Mouse (Mus musculus) midbrain, embryonic 14.5 days (tissue): ENCODE data around the gene Gadd45g. TPM values are rescaled to one million over a fixed set of nuclear protein-coding genes. Genes with fewer than 3 reads are reported as not detected.

Experiments
- ATAC-seq: fragments of 200-750 bp; cut with Nextera tagmentation; 2 replicates; pipeline ENCODE4 v1.8.0; 2017; ENCODE audit warnings: moderate number of reproducible peaks, moderate library complexity; ENCODE audit not compliant: low FRiP score, low TSS enrichment
- DNase-seq: peaks from one replicate; pipeline ENCODE4 v3.0.0-alpha.2; 2015
- H3K27ac ChIP-seq: fragments of 300-500 bp; sonication (generic); replicated peaks from 2 replicates; pipeline ENCODE4 v1.5.1; 2014; ENCODE audit warnings: mild to moderate bottlenecking, low read depth, low read length, moderate library complexity
- H3K27me3 ChIP-seq: fragments of 300-500 bp; sonication (generic); 2 replicates; pipeline ENCODE4 v1.6.1; 2014; ENCODE audit warnings: low read length, control low read depth, mixed read lengths; ENCODE audit not compliant: control insufficient read depth, insufficient read depth
- H3K36me3 ChIP-seq: fragments of 300-500 bp; sonication (generic); 2 replicates; pipeline ENCODE4 v1.6.1; 2014; ENCODE audit warnings: low read length, control low read depth; ENCODE audit not compliant: control insufficient read depth, insufficient read depth
- H3K4me1 ChIP-seq: fragments of 300-500 bp; sonication (generic); 2 replicates; pipeline ENCODE4 v1.6.1; 2014; ENCODE audit warnings: mild to moderate bottlenecking, antibody characterized with exemption, low read length, control low read depth; ENCODE audit not compliant: control insufficient read depth, insufficient read depth
- H3K4me2 ChIP-seq: fragments of 300-500 bp; sonication (generic); 2 replicates; pipeline ENCODE4 v1.6.1; 2014; ENCODE audit warnings: mild to moderate bottlenecking, low read length, moderate library complexity
- H3K4me3 ChIP-seq: fragments of 300-500 bp; sonication (generic); replicated peaks from 2 replicates; pipeline ENCODE4 v1.5.1; 2014; ENCODE audit warnings: low read depth, low read length
- H3K9ac ChIP-seq: fragments of 300-500 bp; sonication (generic); replicated peaks from 2 replicates; pipeline ENCODE4 v1.6.1; 2014; ENCODE audit warnings: mild to moderate bottlenecking, low read length, moderate library complexity
- H3K9me3 ChIP-seq: fragments of 300-500 bp; sonication (generic); 2 replicates; pipeline ENCODE4 v1.6.1; 2016; ENCODE audit warnings: low read length, control low read depth, mixed read lengths; ENCODE audit not compliant: control insufficient read depth
- WGBS: fragments of 180-500 bp; shearing (Covaris S2); extraction: QIAGEN DNeasy Blood & Tissue Kit; methylation state at CpG from one replicate; pipeline ENCODE4 v1.1.7; 2014; 5-methylcytosine and 5-hydroxymethylcytosine counted together
- polyA plus RNA-seq: library from polyadenylated mRNA; unstranded; fragments of >200 nt; fragmentation: Nextera tagmentation; extraction: Ambion mirVana; gene quantifications from 2 replicates; pipeline ENCODE4 v1.2.1, GENCODE M21; 2014

Gadd45g gene
- polyA plus RNA-seq, 1 experiment from 2014 or later: 85.9 TPM

GRCm38 (mm10) chr13:51871148-51871547, 24.7 kb downstream of the Gadd45g start:
- H3K36me3 ChIP-seq: no peaks in the 10 kb centered on the region
- WGBS: 95% methylated on average over 4 of the region's 4 CpGs
- H3K9ac ChIP-seq: no peak overlapping the region
- no peaks in the 10 kb centered on the region; the same call in 1 of the 2 replicates for H3K27me3 ChIP-seq
- ATAC-seq: no peak
- no peaks in the 10 kb centered on the region for H3K4me1 ChIP-seq
- no peak for DNase-seq
- no peak overlapping the region for H3K4me2 ChIP-seq
- H3K9me3 ChIP-seq: no peaks in the 10 kb centered on the region
- H3K27ac ChIP-seq: no peak overlapping the region
- no peak overlapping the region for H3K4me3 ChIP-seq

GRCm38 (mm10) chr13:51872252-51872962, 25.9 kb downstream of the Gadd45g start:
- no peaks in the 10 kb centered on the region; the same call in 1 of the 2 replicates for H3K27me3 ChIP-seq
- no peak for DNase-seq
- H3K9ac ChIP-seq: no peak overlapping the region
- H3K9me3 ChIP-seq: no peaks in the 10 kb centered on the region
- no peak overlapping the region for H3K27ac ChIP-seq
- H3K4me2 ChIP-seq: no peak overlapping the region
- no peak overlapping the region for H3K4me3 ChIP-seq
- H3K36me3 ChIP-seq: no peaks in the 10 kb centered on the region
- 86% methylated on average over 9 of the region's 9 CpGs for WGBS
- ATAC-seq: no peak
- H3K4me1 ChIP-seq: no peaks in the 10 kb centered on the region

GRCm38 (mm10) chr13:51872963-51873514, 26.6 kb downstream of the Gadd45g start:
- Histone ChIP-seq H3K36me3 (no peaks in the 10 kb centered on the region), H3K4me3 (no peak overlapping the region), H3K4me2 (no peak overlapping the region), H3K9me3 (no peaks in the 10 kb centered on the region), H3K27me3 (no peaks in the 10 kb centered on the region; the same call in 1 of the 2 replicates), H3K27ac (no peak overlapping the region), H3K4me1 (no peaks in the 10 kb centered on the region), H3K9ac (no peak overlapping the region)
- DNase-seq (no peak), ATAC-seq (no peak)
- WGBS: 89% methylated on average over 9 of the region's 9 CpGs

- H3K9me3 ChIP-seq: no peaks in the 10 kb centered on the region
- no peak overlapping the region for H3K9ac ChIP-seq
- ATAC-seq: no peak
- no peak overlapping the region for H3K4me2 ChIP-seq
- H3K4me1 ChIP-seq: no peaks in the 10 kb centered on the region
- WGBS: 88% methylated on average over 5 of the region's 5 CpGs
- no peak overlapping the region for H3K4me3 ChIP-seq
- no peak overlapping the region for H3K27ac ChIP-seq
- no peak for DNase-seq
- no peaks in the 10 kb centered on the region; the same call in 1 of the 2 replicates for H3K27me3 ChIP-seq
- no peaks in the 10 kb centered on the region for H3K36me3 ChIP-seq
Observed at GRCm38 (mm10) chr13:51873786-51874185, 27.3 kb downstream of the Gadd45g start.

GRCm38 (mm10) chr13:51876131-51876530, 29.7 kb downstream of the Gadd45g start:
- no peaks in the 10 kb centered on the region for H3K9me3 ChIP-seq
- no peaks in the 10 kb centered on the region for H3K36me3 ChIP-seq
- WGBS: 92% methylated on average over 12 of the region's 12 CpGs
- no peak overlapping the region for H3K4me2 ChIP-seq
- no peaks in the 10 kb centered on the region for H3K4me1 ChIP-seq
- H3K27me3 ChIP-seq: no peaks in the 10 kb centered on the region
- no peak overlapping the region for H3K9ac ChIP-seq
- DNase-seq (no peak), ATAC-seq (no peak)
- no peak overlapping the region for H3K27ac ChIP-seq
- no peak overlapping the region for H3K4me3 ChIP-seq

GRCm38 (mm10) chr13:51878806-51879205, 32.3 kb downstream of the Gadd45g start:
- WGBS: 22% methylated on average over 8 of the region's 8 CpGs
- H3K4me1 ChIP-seq: no peaks in the 10 kb centered on the region
- no peak for ATAC-seq
- H3K27me3 ChIP-seq: no peaks in the 10 kb centered on the region
- no peak overlapping the region for H3K9ac ChIP-seq
- H3K4me2 ChIP-seq: no peak overlapping the region
- DNase-seq: no peak
- no peaks in the 10 kb centered on the region for H3K9me3 ChIP-seq
- no peak overlapping the region for H3K4me3 ChIP-seq
- no peaks in the 10 kb centered on the region for H3K36me3 ChIP-seq
- no peak overlapping the region for H3K27ac ChIP-seq

GRCm38 (mm10) chr13:51879571-51879970, 33.1 kb downstream of the Gadd45g start:
- ATAC-seq (no peak), DNase-seq (no peak)
- Histone ChIP-seq H3K27ac (no peak overlapping the region), H3K4me1 (no peaks in the 10 kb centered on the region), H3K4me2 (no peak overlapping the region), H3K36me3 (no peaks in the 10 kb centered on the region), H3K9me3 (no peaks in the 10 kb centered on the region), H3K4me3 (no peak overlapping the region), H3K27me3 (no peaks in the 10 kb centered on the region), H3K9ac (no peak overlapping the region)
- WGBS: 90% methylated on average over 3 of the region's 3 CpGs

GRCm38 (mm10) chr13:51880019-51880418, 33.5 kb downstream of the Gadd45g start:
- WGBS: 89% methylated on average over 4 of the region's 4 CpGs
- Histone ChIP-seq H3K9me3 (no peaks in the 10 kb centered on the region), H3K4me2 (no peak overlapping the region), H3K4me3 (no peak overlapping the region), H3K9ac (no peak overlapping the region), H3K4me1 (no peaks in the 10 kb centered on the region), H3K36me3 (no peaks in the 10 kb centered on the region), H3K27ac (no peak overlapping the region), H3K27me3 (no peaks in the 10 kb centered on the region)
- no peak for ATAC-seq
- no peak for DNase-seq
